Mouse (Mus musculus) cerebellum, adult 8-10 months (tissue): Measurements from ENCODE around the gene Plekhf1.

ENCODE experiments used
- DNase-seq: peaks from one replicate; pipeline ENCODE4 v3.0.0; 2022

Plekhf1 gene

DNA sequence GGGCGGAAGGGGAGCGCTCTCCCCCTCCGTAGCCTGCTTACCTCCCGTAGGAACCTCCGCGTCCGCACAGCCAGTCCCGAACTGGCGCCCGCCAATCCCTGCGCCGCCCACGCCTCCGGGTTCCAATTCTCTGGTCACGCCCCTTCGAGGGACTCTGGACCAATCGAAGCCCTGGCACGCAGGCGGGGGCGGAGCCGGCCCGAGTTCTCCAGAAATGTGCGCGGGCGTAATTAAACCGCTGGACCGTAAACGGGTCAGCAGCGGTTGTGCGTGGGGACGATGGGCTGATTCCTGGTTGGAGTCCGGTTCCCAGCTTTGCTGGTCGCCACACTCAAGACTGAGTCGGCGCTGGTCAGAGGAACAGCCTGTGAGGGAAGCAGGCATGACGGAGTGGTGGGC lies at the start of gene Plekhf1:
Plekhf1 (minus strand) TSS at position 117 of the 399 bp plus-strand sequence.
- DNase-seq, result peak; percentile 94

DNA sequence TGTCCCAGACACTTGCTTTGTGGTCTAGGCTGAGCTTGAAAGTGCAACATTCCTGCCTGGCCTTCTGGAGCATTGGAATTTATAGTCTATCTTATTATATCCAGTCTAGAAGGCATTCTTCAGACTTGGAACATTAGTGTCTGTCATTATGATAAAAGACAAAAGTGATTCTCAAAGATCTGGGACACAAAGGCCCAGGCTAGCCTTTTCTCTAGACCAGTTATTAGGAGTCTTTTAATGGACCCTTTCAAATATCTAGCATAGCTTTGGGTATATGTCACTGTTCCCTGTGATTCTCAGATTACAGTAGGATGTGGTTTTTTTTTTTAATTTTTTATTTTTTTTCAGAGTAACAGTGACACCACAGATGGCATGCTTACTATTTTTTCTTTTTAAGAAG lies 44.7 kb upstream of the Plekhf1 start:
- DNase-seq, result no peak

DNA sequence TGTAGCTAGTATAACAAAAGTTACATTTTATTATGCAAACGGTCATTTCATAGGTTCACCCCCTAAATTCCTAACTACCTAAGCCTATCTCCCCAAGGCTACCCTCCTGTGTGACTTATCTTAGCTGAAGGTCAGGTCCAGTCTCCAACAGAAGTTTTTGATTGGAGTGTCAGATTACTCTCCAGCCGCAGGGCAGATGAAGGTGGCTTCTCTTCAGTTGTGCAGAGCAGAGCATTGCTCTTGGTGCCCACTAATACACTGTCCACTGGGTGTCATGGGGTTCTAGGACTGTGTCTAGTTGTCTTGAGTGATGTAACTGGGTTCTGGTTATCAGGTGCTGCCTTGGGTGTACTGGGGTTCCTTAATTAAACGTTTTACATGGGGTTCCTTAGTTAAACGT lies 44.0 kb upstream of the Plekhf1 start:
- no peak for DNase-seq

DNA sequence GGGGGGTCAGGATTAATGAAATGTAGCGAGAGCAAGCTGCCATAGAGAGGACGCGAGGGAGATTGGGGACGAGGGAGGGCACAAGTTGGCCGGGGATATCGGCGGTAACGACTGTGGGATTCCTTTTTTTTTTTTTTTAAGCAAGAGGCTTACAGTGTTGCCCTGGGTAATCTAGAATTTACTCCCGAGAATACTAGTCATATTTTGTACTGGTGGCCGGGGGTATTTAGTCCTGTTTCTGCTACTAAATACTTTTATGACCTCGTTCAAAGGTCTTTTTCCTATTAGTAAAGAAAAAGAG lies 43.6 kb upstream of the Plekhf1 start:
- DNase-seq, result no peak

DNA sequence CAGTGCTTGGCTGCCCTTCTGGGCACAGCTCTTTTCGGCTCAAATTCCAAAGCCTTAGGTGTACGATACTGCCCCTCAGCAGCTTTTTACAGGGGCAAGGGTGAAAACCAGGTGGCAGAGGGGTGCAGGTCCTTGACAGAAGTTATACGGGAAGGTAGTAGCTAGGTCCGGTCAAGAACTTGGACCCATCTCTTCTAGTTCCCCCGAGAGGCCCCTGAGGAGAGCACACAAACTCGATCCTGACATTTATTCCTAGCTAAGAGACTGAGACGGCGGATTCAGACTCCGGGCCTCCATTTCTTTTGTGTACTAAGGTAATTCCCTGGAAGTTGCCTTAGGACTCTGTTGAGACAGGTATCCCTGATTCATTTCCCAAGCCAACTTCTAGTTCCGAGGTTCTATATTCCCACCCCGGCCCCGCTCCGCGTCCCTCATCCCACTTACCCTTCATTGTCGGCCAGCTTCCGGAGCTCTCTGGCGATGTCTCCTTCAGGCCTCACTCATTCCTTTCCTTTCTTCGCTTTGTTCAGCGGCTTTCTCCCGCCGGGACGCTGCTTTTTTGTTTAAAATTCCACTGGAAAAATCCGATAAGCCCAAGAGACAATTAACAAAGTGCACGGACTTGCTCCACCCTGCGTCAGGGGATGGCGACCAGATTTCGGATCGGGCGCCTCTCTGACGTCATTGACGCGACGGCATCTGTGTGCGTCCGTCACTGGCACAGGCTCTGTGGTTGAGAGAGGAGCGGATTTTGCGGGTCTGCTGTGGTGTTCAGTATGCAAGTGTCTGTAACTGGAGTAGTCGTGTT lies 43.1 kb upstream of the Plekhf1 start, which contains the start of gene Pop4:
Pop4 (minus strand) TSS at position 721 of the 808 bp plus-strand sequence.
- peak; percentile 87 for DNase-seq

DNA sequence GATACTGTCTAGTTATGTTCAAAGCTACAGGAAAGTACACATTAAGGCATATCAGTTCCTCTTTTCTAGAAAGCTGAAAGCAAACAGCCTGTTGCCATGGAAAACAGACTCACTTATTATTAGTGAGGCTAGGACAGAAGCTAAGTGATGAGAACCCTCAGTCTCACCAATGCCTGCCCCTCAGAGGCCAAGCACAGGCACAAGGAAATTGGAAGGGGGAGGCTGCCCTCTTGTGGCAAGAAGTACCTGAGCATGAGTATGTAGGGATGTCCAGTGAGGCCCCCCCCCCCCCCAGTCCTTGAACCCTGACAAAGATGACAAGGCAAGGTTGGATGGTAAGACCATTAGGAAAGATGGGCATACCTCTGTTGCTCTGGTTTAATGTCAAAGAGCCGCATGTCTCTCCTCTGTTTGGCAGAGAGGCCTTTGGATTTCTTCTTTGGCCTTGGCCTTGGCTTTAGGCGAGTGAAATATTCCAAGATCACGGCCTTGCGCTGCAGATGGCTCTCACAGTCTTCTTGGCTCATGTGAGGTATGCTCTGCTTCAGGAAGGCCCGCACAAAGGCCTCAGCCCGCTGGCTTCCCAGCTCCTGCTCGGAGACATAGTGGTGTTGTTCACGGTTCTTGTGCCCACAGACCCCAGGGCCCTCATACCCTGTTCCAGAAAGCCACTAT lies 39.3 kb upstream of the Plekhf1 start:
- DNase-seq, result peak; percentile 72

DNA sequence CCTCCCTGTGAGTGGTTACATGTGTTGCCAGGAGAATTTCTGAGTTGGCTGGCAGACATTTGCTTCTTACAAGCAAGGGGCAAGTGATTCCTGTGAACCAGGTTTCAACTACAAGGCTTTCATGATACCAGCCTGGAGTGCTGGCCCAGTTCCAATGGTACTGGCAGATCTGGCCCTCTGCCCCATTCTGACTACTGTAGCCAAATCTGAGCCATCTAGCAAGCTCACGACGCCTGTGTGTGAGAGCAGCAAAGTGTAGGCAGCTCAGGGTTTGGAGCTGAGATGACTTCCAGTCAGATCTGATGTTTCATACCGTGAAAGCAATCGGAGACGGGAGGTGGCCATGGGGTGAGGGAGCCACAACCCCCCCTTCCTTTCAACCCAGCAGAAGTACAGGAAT lies 34.6 kb upstream of the Plekhf1 start:
- peak; percentile 66 for DNase-seq

DNA sequence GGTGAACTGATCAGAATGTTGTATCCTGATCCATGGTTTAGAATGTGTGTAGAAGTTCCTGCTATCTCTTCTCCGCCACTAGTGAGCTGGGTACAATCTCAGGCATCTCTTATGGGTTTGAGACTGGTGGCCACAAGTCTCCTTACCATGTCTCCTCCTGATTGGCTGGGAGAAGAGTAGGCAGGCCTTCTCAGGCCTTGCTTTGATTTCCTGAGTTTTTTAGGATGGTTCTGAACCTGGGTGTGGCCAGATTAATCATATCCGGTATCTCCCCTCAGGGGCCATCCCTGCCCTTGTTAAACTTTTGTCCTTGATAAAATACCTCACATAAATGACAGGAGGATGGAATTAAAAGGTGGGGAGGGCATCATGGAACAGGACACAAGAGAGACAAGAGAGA lies 31.8 kb upstream of the Plekhf1 start:
- DNase-seq, result no peak

DNA sequence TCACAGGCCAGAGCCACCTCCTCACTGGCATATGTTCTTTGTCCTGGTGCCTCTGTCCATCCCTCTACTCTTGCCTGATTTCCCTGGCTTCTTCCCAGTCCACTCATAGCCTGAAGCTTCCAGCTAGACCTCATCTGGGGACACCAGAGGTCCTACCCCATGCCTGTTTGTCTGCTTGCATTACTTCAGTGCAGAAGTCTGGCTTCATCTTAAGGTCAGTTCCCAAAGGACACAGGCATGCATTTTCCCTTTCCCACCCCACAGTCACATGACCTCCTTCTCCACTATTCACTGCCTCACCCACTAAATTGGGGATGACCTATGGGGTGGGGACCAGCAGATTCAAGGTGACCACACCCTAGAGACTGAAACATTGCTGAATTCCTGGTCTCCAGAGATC lies 25.6 kb upstream of the Plekhf1 start:
- no peak for DNase-seq

DNA sequence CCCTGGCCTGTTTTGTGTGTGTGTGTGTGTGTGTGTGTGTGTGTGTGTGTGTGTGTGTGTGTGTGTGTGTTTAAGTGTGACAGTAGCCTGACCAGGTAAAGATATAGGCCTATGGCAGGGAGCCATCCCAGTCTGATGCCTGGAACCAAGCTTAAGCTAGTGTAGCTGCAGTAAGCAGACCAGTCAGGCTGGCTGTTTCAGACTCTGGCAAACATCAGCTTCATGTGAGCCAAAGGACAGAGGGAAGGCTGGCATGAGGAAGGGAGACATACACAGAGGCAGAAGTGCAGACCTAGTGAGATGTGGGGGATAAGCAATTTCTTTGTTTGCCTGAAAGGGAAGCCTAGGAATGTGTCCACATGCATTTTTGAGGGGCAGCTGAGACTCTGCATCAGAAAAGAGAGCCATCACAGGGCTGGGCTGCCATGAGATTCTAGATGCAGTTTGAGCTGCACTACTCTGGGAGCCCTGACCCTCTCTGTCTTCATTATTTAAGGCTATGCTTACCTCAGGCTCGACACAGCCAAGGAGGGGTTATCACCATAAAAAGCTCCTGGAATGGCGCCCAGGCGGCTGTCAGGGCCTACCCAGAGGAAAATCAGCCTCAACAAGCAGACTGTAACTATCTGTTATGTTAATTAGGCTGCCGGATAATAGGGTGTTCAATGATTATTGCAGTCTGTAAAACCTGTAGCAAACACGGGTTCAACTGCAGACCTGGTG lies 23.8 kb upstream of the Plekhf1 start:
- no peak for DNase-seq

DNA sequence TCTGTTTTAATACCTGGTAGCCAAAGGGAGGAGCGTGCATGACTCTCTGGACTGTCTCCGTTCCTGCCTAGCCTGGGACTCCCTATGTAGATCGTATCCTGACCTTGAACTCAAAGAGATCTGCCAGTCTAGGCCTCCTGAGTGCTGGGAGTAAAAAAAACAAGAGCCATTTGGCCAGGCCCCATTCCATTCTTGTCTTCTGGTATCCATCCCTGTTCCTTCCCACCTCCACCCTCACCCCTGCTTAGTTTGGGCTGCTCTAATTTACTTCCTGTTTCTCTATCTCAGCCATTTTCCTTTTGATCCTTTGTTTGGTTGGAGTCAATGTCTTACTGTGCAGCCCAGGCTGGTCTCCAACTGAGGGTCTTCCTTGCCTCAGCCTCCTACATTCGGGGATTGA lies 14.6 kb upstream of the Plekhf1 start:
- no peak for DNase-seq

DNA sequence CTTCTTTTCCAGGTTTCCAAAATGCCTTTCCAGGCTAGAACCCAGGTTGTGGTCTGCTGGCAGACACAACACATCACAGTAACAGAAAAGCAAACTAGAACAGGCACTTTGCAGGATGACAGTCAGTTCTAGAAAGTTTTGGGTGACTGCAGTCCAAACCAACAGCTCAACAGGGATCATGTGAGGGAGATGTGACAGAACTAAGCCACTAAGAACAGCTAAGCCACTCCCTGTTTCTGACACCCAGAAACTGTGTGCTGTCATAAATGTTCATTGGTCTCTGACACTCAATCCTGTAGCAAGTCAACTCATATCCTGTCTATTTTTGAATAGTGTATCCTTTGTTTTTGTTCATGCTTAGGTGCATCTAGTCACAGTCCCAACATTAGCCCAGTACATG lies 9.3 kb upstream of the Plekhf1 start:
- DNase-seq, result no peak

DNA sequence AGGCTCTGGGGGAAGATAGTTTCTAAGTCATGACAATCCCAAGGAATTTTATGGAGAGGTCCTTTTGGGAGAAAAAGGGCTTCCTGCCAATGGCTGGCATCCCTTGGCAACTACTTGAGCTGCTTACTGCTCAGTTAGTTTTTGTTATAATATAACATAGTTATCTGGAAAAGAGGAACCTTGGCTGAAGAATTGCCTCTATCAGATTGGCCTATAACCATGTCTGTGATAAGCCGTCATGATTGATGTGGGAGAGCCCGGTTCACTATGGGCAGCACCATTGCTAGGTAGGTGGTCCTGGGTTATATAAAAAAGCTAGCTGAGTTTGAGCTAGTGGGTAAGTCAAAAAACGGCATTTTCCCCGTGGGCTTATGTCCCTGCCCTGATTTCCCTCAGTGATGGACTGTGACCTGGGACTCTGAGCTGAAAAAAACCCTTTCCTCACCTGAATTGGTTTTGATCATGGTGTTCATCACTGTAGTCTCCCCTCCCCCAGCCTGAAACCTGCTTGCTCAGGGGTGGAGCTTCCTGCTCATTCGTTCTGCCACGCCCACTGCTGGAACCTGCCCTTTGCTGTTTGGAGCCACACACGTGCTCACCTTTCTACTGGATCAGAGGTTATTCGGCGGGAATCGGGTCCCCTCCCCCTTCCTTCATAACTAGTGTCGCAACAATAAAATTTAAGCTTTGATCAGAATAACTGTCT lies 8.7 kb upstream of the Plekhf1 start:
- no peak for DNase-seq

DNA sequence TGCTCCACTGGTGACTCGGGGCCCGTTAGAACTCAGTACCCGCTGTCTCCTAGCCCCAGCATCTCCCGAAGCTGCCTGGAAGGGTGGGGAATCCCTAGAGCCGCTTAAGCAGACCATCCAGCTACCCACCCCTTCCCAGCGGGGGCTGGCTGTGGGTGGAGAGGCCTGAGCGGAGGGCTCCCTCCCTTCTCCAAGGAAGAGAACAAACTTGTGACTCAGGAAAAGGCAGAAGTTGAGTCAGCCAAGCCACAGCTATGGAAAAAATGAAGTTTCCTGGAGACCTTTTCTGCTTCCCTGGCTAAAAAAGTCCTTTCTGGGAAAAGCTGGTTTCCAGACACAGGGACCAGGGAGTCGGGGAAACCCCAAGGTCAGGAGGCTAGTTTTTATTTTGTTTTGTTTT lies 2.5 kb upstream of the Plekhf1 start:
- DNase-seq, result no peak

DNA sequence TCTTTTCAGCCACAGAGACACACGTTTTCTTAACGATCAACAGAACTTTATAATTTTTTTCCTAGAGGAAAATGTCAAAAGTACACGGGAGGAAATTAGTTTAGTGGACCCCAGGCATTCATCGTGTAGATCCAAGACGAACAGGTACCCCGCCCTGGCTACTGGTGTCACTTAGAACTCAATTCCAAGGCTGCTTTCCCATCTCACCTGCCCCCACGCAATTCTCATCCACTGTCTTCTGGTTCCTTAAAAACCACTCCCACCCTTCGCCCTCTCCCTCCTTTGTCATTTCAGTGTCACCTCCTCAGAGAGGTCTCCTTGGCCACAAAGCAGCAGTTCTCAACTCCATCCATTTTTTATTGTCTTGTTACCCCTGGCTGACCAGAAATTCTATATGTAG lies 513 bp upstream of the Plekhf1 start:
- no peak for DNase-seq

DNA sequence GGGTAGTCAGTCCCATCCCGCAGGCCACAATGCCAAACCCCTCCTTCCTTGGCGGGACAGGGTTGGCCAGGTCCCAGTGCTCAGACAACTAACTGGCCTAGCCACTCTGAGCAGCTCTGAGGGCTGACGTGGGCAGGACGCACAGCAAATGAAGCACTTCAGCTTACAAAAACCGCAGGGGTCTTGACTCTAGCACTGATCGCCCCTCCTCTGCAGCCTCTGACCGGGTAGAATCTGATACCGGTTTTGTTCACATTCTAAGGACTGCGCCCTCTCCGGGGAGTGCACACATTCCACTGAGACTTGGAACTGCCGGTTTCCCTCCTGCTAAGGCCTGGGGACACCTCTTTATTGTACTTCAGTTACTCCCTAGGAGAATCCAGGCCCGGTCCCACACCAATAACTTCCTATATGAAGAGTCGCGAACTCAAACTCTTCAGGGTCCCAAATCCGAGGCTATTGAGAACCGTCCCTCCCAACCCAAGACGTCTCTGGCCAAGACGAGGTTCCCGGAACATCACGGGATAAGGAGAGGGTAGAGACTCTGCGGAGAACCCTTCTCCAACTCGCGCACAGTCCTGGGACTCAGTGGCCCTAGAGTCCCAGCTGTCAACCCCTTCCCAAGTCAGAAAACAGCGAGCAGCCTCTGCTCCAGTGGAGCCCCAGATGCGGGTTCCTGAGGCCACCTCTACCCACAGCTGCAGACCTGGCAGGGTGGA lies 476 bp downstream of the Plekhf1 start:
- peak; percentile 86 for DNase-seq

DNA sequence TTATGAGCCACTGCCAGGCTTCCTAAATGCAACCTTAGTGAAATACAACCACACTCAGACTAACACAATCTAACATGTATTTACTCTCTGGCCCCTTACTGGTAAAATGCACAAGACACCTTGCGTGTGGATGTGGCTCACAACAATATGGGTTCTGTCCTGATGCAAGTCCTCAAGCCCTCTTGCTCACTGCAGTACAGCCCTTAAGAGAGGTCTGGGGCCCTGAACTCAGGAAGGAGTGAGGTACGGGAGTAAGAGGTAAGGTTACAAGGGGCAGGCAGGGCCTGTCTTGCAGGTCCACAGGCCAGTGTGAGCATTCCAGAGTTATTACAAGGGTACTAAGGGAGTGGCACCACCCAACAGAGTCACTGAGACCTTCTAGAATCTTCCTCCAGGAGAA lies 1.6 kb downstream of the Plekhf1 start:
- no peak for DNase-seq

DNA sequence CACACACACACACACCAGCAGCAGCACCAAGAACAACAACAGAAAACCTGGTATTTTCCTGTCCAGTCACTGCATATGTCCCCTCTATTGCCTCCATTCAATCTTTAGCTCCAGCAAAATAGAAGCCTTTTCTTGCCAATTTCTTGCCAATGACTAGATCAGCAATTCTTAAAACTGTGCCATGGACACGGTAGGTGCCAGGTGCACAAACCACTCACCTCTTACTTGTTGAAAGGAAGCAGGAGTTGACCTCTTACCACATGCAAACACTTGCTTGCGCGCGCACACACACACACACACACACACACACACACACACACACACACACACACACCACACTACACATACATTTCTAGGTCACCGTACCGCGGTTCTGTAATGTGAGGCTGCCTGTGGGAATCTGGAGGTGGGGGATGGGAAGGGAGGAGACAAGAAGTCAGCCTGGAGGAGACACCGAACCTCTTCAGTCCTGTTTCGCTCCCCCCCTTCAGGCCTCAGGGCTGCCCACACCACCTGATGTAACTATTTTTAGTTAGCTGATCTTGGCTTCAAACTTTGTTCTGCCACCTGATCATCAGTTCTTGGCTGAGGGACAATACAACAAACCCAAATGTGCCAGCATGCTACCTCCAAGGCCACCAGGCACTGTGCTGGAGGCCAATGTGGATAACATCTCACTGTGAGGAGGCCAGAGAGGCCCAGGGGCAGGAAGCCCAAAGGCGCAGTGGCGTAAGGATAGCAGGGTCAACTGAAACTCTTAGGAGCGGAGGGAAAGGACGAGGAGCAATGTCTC lies 3.0 kb downstream of the Plekhf1 start:
- peak; percentile 80 for DNase-seq

DNA sequence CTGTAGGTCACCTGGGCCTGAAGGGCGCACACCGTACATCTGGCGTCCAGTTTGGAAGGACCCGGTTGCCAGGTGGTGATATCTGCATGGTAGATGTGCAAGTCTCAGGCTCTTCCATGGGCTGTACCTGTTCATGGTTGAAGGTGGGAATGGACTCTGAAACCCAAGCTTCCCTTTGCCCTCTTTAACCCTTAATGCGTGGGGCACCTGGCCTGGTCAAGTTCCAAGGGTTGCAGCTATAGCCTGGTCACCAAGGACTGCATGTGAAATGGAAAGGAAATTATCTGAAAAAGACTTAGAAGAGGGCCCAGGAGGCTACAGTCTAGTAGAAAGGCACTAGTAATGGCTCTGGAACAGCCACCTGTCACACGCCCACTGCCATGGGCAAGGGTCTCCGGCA lies 7.0 kb downstream of the Plekhf1 start:
- DNase-seq, result no peak

DNA sequence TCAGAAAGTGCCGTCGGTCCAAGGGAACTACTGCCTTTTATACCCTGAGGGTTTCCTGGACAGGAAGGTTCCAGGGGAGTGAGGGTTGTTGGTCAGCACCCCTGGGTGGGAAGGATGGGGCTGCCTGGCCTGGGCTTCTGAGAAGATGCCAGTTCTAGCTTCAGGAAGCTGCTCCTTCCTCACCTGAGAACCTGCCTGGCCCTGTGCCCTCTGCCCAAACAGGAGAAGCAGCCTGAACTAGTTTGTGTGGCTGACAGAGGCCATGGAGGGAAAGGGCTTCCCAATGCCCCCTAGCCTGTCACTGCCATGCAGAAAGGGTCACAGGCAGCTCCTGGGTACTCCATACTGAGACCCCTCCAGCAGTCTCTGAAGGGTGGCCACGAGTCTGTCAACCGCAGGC lies 8.3 kb downstream of the Plekhf1 start:
- DNase-seq, result no peak

DNA sequence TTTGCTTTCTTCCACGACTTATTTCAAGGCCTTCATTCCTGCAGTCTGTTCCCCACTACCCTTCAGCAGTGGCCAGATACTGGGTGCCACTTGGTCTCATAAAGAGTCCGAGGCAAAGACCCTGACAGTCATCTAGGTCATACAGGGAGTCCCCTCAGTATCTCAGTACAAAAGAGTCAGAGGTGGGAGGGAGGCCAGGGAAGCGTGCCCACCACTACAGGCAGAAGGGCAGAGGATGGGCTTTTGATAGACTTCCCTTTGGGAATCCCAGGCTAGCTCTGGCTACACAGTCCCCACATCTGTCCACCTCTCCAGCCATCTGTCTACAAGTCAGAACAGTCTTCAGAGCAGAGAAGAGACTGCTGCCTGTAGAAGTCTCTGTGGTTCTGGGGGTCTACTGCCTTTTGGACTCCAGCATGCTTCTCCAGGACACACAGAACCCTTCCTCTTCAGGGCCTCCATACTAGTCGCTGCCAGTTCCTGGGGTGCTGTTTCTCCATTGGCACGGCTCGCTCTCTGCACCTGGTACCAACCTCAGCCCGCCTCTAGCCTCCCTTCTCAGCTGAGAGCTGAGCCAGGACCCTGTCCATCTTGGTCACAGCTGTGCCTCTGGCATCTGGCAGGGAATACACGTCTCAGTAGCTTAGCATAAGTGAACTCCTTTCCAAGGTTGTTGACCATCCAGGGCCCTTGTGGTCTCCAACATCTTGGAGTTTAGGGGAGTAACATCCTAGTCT lies 9.0 kb downstream of the Plekhf1 start:
- DNase-seq, result no peak
